Mouse (Mus musculus) intestine, postnatal 0 days (tissue): ENCODE measurements at regions not wholly inside any gene's neighbourhood (a gene's known extent, or its start where the extent isn't known, plus 50 kb on each side); places are given as distances from the start of the nearest gene placed in this dataset.

Source experiments
- ATAC-seq: fragments of 200-750 bp; cut with Nextera tagmentation; 2 replicates; pipeline ENCODE4 v1.8.0; 2017; ENCODE audit warnings: mild to moderate bottlenecking, moderate TSS enrichment, moderate library complexity
- H3K27ac ChIP-seq: fragments of 300-500 bp; sonication (generic); 2 replicates; pipeline ENCODE4 v1.5.1; 2014; ENCODE audit warnings: mild to moderate bottlenecking, low read depth, low read length, moderate library complexity
- H3K27me3 ChIP-seq: fragments of 300-500 bp; sonication (generic); replicated peaks from 2 replicates; pipeline ENCODE4 v1.6.1; 2014; ENCODE audit warnings: low read length, mixed read lengths; ENCODE audit not compliant: control insufficient read depth, insufficient read depth
- H3K36me3 ChIP-seq: fragments of 300-500 bp; sonication (generic); 2 replicates; pipeline ENCODE4 v1.6.1; 2014; ENCODE audit warnings: mild to moderate bottlenecking, moderate library complexity; ENCODE audit not compliant: control insufficient read depth, insufficient read depth
- H3K4me1 ChIP-seq: fragments of 300-500 bp; sonication (generic); replicated peaks from 2 replicates; pipeline ENCODE4 v1.6.1; 2014; ENCODE audit warnings: antibody characterized with exemption, low read length, mixed read lengths; ENCODE audit not compliant: control insufficient read depth, insufficient read depth
- H3K4me2 ChIP-seq: fragments of 300-500 bp; sonication (generic); replicated peaks from 2 replicates; pipeline ENCODE4 v1.6.1; 2014; ENCODE audit warnings: low read depth, mild to moderate bottlenecking, moderate library complexity
- H3K4me3 ChIP-seq: fragments of 300-500 bp; sonication (generic); 2 replicates; pipeline ENCODE4 v1.5.1; 2014; ENCODE audit warnings: low read depth, low read length
- H3K9ac ChIP-seq: fragments of 300-500 bp; sonication (generic); 2 replicates; pipeline ENCODE4 v1.6.1; 2014; ENCODE audit warnings: mild to moderate bottlenecking, low read depth, low read length
- H3K9me3 ChIP-seq: fragments of 300-500 bp; sonication (generic); 2 replicates; pipeline ENCODE4 v1.6.1; 2016; ENCODE audit warnings: mixed run types; ENCODE audit not compliant: control insufficient read depth
- CTCF ChIP-seq: sonication (generic); IDR thresholded peaks from 2 replicates; pipeline ENCODE4 v1.5.1; 2016; ENCODE audit warnings: low read depth, mild to moderate bottlenecking, control low read depth, antibody characterized with exemption, moderate library complexity
- WGBS: fragments of 180-500 bp; shearing (Covaris S2); extraction: QIAGEN DNeasy Blood & Tissue Kit; methylation state at CpG from one replicate; pipeline ENCODE4 v1.1.7; 2014; 5-methylcytosine and 5-hydroxymethylcytosine counted together

GRCm38 (mm10) chr6:99967465-99967864 lies 241.3 kb upstream of the Prok2 start:
- no peaks in the 10 kb centered on the region for H3K36me3 ChIP-seq
- H3K4me3 ChIP-seq: no peak overlapping the region
- no peak overlapping the region for H3K9ac ChIP-seq
- H3K4me1 ChIP-seq: no peaks in the 10 kb centered on the region
- H3K27ac ChIP-seq: no peak overlapping the region
- no peaks in the 10 kb centered on the region for H3K9me3 ChIP-seq
- no peak overlapping the region for H3K4me2 ChIP-seq
- no peak for ATAC-seq
- TF ChIP-seq CTCF: no peak
- H3K27me3 ChIP-seq: no peaks in the 10 kb centered on the region
- 63% methylated on average over 6 of the region's 6 CpGs for WGBS

DNA sequence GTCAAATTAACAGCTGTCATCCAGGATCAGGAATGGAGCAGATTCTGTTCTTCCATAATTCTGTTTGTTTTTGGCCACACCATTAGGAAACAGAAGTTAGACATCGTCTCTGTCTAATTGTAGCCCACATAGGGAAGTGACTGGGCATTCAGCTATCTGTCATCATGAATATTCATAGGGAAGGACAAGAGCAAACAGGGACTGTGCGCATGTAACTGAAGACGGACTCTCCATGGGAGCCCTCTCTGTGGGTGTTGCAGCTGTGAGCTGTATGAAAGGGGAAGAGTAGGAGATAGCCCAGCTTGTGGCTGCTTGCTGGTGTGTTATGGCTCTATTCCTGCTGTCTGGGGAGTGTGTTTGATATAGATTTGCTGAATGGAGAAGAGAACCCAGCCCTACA lies 238.3 kb upstream of the Prok2 start:
- H3K4me2 ChIP-seq: no peak overlapping the region
- 77% methylated on average over 3 of the region's 3 CpGs for WGBS
- no peak for ATAC-seq
- no peak overlapping the region for H3K4me3 ChIP-seq
- H3K9ac ChIP-seq: no peak overlapping the region
- TF ChIP-seq CTCF: no peak
- H3K36me3 ChIP-seq: no peaks in the 10 kb centered on the region
- H3K9me3 ChIP-seq: no peaks in the 10 kb centered on the region
- H3K4me1 ChIP-seq: no peaks in the 10 kb centered on the region
- no peak overlapping the region for H3K27ac ChIP-seq
- H3K27me3 ChIP-seq: no peaks in the 10 kb centered on the region

GRCm38 (mm10) chr6:99964007-99964406 lies 237.8 kb upstream of the Prok2 start:
- WGBS: 84% methylated on average over 4 of the region's 4 CpGs
- TF ChIP-seq CTCF: no peak
- H3K36me3 ChIP-seq: no peaks in the 10 kb centered on the region

GRCm38 (mm10) chr6:99959371-99959770 lies 233.2 kb upstream of the Prok2 start:
- WGBS: 55% methylated on average over 4 of the region's 4 CpGs

More at GRCm38 (mm10) chr6:99964007-99964406, 237.8 kb upstream of the Prok2 start:
- no peaks in the 10 kb centered on the region for H3K4me1 ChIP-seq
- no peak overlapping the region for H3K27ac ChIP-seq
- H3K4me3 ChIP-seq: no peak overlapping the region
- H3K9ac ChIP-seq: no peak overlapping the region
- no peaks in the 10 kb centered on the region for H3K27me3 ChIP-seq
- no peak overlapping the region for H3K4me2 ChIP-seq
- H3K9me3 ChIP-seq: no peaks in the 10 kb centered on the region
- ATAC-seq: no peak

GRCm38 (mm10) chr6:99954832-99955830 lies 228.9 kb upstream of the Prok2 start:
- no peak for TF ChIP-seq CTCF
- Histone ChIP-seq H3K9ac (no peak overlapping the region), H3K9me3 (no peaks in the 10 kb centered on the region), H3K27ac (no peak overlapping the region), H3K36me3 (no peaks in the 10 kb centered on the region), H3K27me3 (no peaks in the 10 kb centered on the region), H3K4me1 (no peaks in the 10 kb centered on the region), H3K4me2 (no peak overlapping the region), H3K4me3 (no peak overlapping the region)
- WGBS: 74% methylated on average over 22 of the region's 22 CpGs
- no peak for ATAC-seq

More at GRCm38 (mm10) chr6:99959371-99959770, 233.2 kb upstream of the Prok2 start:
- Histone ChIP-seq H3K9me3 (no peaks in the 10 kb centered on the region), H3K4me1 (no peaks in the 10 kb centered on the region), H3K36me3 (no peaks in the 10 kb centered on the region), H3K27ac (no peak overlapping the region), H3K27me3 (no peaks in the 10 kb centered on the region), H3K4me2 (no peak overlapping the region), H3K9ac (no peak overlapping the region), H3K4me3 (no peak overlapping the region)
- no peak for TF ChIP-seq CTCF
- ATAC-seq: no peak

DNA sequence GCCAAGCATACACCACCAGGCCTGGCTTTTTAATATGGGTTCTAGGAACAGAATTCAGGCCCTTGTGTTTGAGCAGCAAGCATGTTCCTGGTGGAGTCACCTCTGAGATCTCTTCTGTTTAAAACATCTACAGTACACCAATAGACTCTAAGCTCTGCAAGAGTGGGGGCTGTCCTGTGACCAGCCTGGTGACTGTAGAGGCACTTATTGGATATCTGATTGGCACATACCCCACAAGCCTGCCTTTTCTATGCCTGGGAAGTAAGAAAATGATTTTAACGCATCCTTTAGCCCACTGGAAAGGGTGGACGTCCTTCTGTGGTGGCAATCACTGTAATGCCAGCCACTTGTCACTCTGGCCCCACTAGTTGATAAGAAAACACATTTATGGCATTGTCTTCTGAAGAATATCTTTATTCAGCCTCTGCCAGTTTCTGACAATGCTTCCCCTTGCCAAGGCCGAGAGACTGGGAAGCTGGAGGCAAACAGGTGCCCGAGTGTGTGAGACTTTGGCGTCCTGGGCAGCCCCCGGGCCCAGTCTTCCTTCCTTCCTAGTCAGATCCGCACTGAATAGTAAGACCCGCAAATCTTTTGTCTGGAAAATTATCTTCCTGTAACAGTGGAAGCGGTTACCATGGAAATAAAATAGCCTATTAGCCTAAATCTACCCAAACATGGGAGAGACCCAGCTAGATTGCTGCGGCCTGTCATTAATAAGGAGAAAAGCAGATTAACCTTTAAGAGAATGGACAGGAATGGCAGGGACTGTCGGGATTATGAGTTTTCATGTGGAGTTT lies 228.0 kb upstream of the Prok2 start:
- Histone ChIP-seq H3K4me1 (no peaks in the 10 kb centered on the region), H3K9ac (no peak overlapping the region), H3K36me3 (no peaks in the 10 kb centered on the region), H3K27ac (no peak overlapping the region), H3K9me3 (no peaks in the 10 kb centered on the region), H3K27me3 (no peaks in the 10 kb centered on the region), H3K4me3 (no peak overlapping the region), H3K4me2 (no peak overlapping the region)
- TF ChIP-seq CTCF: no peak
- WGBS: 72% methylated on average over 11 of the region's 11 CpGs
- ATAC-seq: no peak
